Mouse (Mus musculus): ENCODE results near the gene Senp7. TPM values are rescaled to one million over a fixed set of nuclear protein-coding genes. Genes with fewer than 3 reads are reported as not detected.
A peak's percentile ranks its signal among the peaks of the same experiment; 100 is the strongest.

The Senp7 gene
- polyA plus RNA-seq, 1 experiment: 45.1 TPM

DNA sequence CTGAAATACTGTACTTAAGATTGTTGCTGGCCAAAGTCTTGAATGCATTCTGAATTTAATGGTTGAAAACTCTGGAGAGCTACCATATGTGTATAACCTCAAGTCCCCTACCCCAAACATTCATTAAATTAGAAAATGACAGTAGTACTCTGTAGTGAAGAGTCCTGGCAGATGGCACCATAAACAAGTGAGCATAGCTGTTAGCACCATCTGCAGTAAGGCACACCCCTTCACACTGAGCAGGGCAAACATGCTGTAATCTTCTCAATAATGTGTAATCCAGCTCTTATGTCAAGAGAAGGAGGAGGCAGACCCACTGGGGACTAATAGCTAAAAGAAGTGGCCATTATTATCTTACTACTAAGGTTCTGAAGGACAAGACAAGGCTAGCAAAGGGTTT lies 122.1 kb downstream of the Senp7 start:
- DNase-seq (ENCODE audit: low read depth): peak; percentile 72
- TF ChIP-seq POLR2A (IDR thresholded peaks at IDR 0.05; ENCODE audit: borderline replicate concordance, extremely low read depth, insufficient read depth, insufficient read length, poor library complexity, severe bottlenecking) (no peak), CTCF (IDR thresholded peaks at IDR 0.05; ENCODE audit: borderline replicate concordance, extremely low read depth, insufficient read depth, insufficient read length) (no peak)

DNA sequence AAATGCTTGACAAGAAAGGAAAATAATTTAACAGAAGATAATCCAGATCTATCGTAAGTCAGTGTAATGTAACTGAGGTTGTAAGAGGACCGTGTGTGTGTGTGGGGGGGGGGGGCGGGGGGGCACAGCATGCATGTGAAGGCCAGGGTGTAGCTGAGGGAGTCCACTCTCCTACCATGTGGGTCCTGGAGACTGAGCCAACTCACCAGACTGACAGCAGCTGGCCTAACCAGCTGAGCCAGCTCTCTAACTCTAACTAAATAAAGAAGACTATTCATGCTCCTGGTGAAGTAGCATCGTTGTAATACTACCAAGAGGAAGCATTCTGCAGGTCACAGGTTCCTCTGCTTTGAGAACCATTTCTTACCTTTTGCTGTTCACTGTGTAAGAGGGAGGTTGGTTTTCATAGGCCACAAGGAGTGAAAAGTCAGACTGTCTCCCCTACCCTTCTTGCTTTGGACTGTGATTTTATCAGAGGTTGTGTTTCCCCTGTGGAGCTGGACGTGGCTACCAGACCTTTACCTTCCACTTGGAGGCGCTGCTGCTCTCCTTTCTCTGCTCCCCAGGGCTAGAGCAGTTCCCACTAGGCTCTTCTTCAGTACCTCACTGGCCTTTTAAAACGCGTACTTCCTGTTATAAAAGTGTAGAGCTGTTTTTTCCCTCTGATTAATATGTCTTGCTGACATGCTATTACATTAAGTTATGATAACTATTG lies 127.9 kb downstream of the Senp7 start:
- no peak for DNase-seq (ENCODE audit: low read depth)
- TF ChIP-seq CTCF (IDR thresholded peaks at IDR 0.05; ENCODE audit: borderline replicate concordance, extremely low read depth, insufficient read depth, insufficient read length): peak; percentile 31; the same call in 1 of the 2 replicates
- no peak for TF ChIP-seq POLR2A (IDR thresholded peaks at IDR 0.05; ENCODE audit: borderline replicate concordance, extremely low read depth, insufficient read depth, insufficient read length, poor library complexity, severe bottlenecking)

DNA sequence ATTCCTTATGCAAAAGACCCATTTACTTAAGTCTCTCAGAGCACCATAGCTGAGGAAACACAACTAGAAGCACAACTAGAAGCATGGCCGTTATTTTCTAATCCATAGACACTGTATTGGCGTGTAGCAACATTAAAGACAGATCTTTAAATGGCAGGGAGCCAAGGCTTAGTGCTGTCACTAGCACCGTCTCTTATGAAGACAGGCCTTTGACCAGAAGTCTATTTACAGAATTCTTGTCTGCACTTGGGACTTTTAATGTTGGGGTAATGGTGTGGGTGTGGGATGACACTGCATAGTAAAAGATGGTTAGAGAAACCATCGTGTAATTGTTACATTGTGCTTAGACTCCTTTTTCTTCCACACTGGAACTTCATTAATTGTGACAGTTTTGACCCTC lies 138.7 kb downstream of the Senp7 start:
- DNase-seq (ENCODE audit: low read depth): no peak
- TF ChIP-seq POLR2A (IDR thresholded peaks at IDR 0.05; ENCODE audit: borderline replicate concordance, extremely low read depth, insufficient read depth, insufficient read length, poor library complexity, severe bottlenecking): no peak
- no peak for TF ChIP-seq CTCF (IDR thresholded peaks at IDR 0.05; ENCODE audit: borderline replicate concordance, extremely low read depth, insufficient read depth, insufficient read length)

DNA sequence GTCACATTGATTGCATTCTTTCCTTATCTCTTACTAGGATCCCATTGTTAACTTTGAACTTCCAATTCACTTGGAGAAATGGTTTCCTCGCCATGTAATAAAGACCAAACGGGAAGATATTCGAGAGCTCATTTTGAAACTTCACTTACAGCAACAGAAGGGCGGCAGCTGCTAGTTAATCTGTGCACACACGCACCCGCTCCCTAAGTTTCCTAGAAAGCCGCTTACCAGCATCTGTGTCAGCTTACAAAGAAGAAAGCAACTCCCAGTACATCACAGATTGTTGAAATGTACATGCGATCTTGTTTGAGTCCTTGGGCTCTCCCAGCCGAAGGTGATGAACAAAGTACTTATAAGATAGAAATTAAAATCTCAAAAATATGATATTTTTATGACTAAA lies 140.1 kb downstream of the Senp7 start:
- DNase-seq (ENCODE audit: low read depth): peak; percentile 69
- TF ChIP-seq CTCF (IDR thresholded peaks at IDR 0.05; ENCODE audit: borderline replicate concordance, extremely low read depth, insufficient read depth, insufficient read length) (no peak), POLR2A (IDR thresholded peaks at IDR 0.05; ENCODE audit: borderline replicate concordance, extremely low read depth, insufficient read depth, insufficient read length, poor library complexity, severe bottlenecking) (no peak)

DNA sequence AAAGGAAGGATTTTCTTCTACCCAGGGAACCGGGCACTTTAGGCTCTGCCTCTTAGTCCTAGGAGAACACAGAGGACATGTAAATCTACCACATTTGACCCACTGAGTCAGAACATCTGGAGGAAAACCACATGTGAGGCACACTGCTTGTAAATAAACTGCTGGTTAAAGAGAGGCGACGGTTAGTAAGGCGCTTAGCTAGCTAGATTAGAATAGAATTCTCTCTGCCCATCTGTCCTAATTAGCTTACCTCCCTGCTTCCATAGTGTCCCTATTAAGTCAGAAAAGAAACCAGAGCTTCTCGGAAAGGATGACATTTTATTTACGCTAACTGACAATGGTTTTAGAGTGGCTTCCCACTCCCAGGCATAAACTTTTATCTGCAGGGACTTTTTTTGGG lies 155.9 kb downstream of the Senp7 start, which contains the start of gene Impg2:
Gene Impg2 (plus strand): TSS at position 263 of the 400 bp plus-strand sequence.
- DNase-seq (ENCODE audit: low read depth): no peak
- TF ChIP-seq POLR2A (IDR thresholded peaks at IDR 0.05; ENCODE audit: borderline replicate concordance, extremely low read depth, insufficient read depth, insufficient read length, poor library complexity, severe bottlenecking) (no peak), CTCF (IDR thresholded peaks at IDR 0.05; ENCODE audit: borderline replicate concordance, extremely low read depth, insufficient read depth, insufficient read length) (no peak)

DNA sequence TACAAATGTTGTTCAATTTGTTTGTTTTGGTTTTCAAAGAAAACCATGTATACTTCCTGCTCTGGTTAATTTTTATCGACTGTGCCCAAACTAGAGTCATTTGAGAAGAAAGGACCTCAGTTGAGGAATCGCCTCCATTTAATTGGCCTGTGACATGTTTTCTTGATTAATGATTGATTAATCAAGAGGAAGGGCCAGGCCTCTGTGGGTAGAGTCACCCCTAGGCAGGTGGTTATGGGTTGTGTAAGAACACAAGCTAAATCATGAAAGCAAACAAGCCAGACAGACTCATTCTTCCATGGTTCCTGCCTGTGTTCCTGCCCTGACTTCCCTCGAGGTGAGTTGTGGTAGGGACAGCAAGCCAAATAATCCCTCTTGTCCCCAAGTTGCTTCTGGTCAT lies 164.6 kb downstream of the Senp7 start:
- TF ChIP-seq CTCF (IDR thresholded peaks at IDR 0.05; ENCODE audit: borderline replicate concordance, extremely low read depth, insufficient read depth, insufficient read length) (no peak), POLR2A (IDR thresholded peaks at IDR 0.05; ENCODE audit: borderline replicate concordance, extremely low read depth, insufficient read depth, insufficient read length, poor library complexity, severe bottlenecking) (no peak)
- DNase-seq (ENCODE audit: low read depth): no peak

DNA sequence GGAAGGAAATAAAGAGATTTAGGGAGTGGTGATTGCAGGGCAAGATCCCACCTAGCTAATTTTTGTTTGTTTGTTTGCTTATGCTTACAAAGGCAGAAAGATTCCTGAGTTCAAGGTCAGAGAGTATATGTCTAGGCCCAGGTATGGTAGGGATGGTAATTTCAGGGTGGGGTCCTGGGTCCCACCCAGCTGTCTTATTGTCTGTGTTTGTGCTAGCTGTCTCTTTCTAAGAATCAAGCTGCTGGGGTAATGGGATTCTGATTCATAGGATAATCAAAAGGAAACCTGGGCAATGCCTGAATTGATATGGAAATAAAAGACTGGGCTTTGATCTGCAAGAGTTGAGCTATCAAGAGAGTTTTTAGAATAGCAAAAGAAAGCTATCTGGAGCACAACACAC lies 179.5 kb downstream of the Senp7 start:
- DNase-seq (ENCODE audit: low read depth): no peak
- TF ChIP-seq CTCF (IDR thresholded peaks at IDR 0.05; ENCODE audit: borderline replicate concordance, extremely low read depth, insufficient read depth, insufficient read length) (no peak), POLR2A (IDR thresholded peaks at IDR 0.05; ENCODE audit: borderline replicate concordance, extremely low read depth, insufficient read depth, insufficient read length, poor library complexity, severe bottlenecking) (no peak)

DNA sequence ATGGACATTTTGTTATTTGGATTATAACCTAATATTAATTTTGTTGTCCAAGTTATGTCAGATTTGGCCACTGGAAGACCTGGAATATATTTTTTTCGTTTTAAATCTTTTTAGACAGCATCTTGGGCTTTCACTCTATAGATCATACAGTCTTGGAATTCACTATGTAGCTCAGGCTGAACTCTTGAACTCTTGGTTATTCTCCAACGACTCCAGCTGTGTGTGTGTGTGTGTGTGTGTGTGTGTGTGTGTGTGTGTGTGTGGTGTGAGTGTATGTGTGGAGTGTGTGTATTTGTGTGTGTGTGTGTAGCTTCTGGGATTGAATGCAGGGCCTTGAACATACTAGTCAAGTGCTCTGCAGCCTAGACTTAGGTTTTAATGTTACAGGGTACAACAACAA lies 181.3 kb downstream of the Senp7 start:
- no peak for DNase-seq (ENCODE audit: low read depth)
- TF ChIP-seq CTCF (IDR thresholded peaks at IDR 0.05; ENCODE audit: borderline replicate concordance, extremely low read depth, insufficient read depth, insufficient read length) (no peak), POLR2A (IDR thresholded peaks at IDR 0.05; ENCODE audit: borderline replicate concordance, extremely low read depth, insufficient read depth, insufficient read length, poor library complexity, severe bottlenecking) (no peak)

DNA sequence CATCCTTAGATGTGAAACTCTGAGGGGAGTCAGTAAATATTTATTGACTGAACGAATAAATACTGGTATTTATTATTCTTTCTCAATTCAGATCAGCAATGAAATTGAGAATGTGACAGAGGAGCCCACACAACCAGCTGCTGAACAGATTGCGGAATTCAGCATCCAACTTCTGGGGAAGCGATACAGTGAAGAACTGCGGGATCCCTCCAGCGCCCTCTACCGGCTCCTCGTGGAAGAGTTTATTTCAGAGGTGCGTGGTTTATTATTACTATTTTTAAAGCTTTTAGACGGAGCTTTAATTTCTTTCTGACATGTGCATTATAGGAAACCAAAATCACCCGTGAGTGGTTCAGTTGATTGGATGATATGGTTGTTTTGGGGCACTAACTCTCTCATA lies 183.2 kb downstream of the Senp7 start:
- peak; percentile 9 for DNase-seq (ENCODE audit: low read depth)
- no peak for TF ChIP-seq POLR2A (IDR thresholded peaks at IDR 0.05; ENCODE audit: borderline replicate concordance, extremely low read depth, insufficient read depth, insufficient read length, poor library complexity, severe bottlenecking)
- TF ChIP-seq CTCF (IDR thresholded peaks at IDR 0.05; ENCODE audit: borderline replicate concordance, extremely low read depth, insufficient read depth, insufficient read length): peak; percentile 48

DNA sequence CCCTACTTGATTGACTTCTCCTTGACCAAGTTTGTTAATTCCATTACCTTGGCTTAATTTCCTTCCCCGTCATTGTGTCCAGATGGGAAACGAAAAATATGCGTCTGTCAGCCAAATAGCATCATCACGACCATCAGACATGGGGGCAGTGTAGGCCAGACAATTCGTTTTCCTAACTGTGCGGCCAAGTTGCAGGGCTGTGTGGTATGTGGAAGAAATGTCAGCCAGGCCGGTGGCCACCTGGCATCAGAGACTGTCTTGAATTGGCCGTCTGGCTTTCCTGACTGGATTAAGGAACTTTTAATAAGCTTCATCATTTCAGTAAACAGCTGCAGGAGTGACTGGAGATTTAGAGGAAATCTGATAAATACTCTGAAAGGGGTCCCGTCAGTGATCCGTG lies 184.6 kb downstream of the Senp7 start:
- TF ChIP-seq CTCF (IDR thresholded peaks at IDR 0.05; ENCODE audit: borderline replicate concordance, extremely low read depth, insufficient read depth, insufficient read length) (no peak), POLR2A (IDR thresholded peaks at IDR 0.05; ENCODE audit: borderline replicate concordance, extremely low read depth, insufficient read depth, insufficient read length, poor library complexity, severe bottlenecking) (no peak)
- DNase-seq (ENCODE audit: low read depth): no peak

Other genes starting within 250 kb of the Senp7 start
- 2.5 and 2.7 TPM in 2 replicates for gene Nfkbiz, start 209.4 kb upstream of the Senp7 start, polyA plus RNA-seq (2012; rRNA removed)
- 2.7 and 3.5 TPM in 2 replicates for gene Nxpe3, start 153.1 kb upstream of the Senp7 start, polyA plus RNA-seq (2012; rRNA removed)
- 7.5 and 11.5 TPM in 2 replicates for gene Cep97, start 113.5 kb upstream of the Senp7 start, polyA plus RNA-seq (2012; rRNA removed)
- gene Rpl24, start 82.1 kb upstream of the Senp7 start, polyA plus RNA-seq (2012; rRNA removed): 499 and 561 TPM in 2 replicates
- gene Zbtb11, start 74.5 kb upstream of the Senp7 start, polyA plus RNA-seq (2012; rRNA removed): 11.3 and 15.1 TPM in 2 replicates
- gene Pcnp, start 18.6 kb upstream of the Senp7 start, polyA plus RNA-seq (2012; rRNA removed): 73.9 and 88.9 TPM in 2 replicates
- gene Trmt10c, start 10.5 kb upstream of the Senp7 start, polyA plus RNA-seq (2012; rRNA removed): 7.8 and 8.2 TPM in 2 replicates
- gene Impg2, start 156.0 kb downstream of the Senp7 start, polyA plus RNA-seq (2012; rRNA removed): 0.90 and 1.2 TPM in 2 replicates

Measured in brain, embryonic 14.5 days (tissue).